Mouse (Mus musculus) forebrain, embryonic 12.5 days (tissue): ENCODE measurements around the gene Zfp319. TPM values are rescaled to one million over a fixed set of nuclear protein-coding genes. Genes with fewer than 3 reads are reported as not detected.
"Not testable (repeated sequence)": the region's sequence is repeated elsewhere in the genome, so short reads cannot be mapped to it uniquely, and the experiment has no call there.

Experiments
- ATAC-seq: fragments of 200-750 bp; cut with Nextera tagmentation; 2 replicates; pipeline ENCODE4 v1.8.0; 2017; ENCODE audit warnings: moderate TSS enrichment; ENCODE audit not compliant: low FRiP score
- H3K27ac ChIP-seq: fragments of 300-500 bp; sonication (generic); 2 replicates; pipeline ENCODE4 v1.5.1; 2016; ENCODE audit warnings: mild to moderate bottlenecking
- H3K27me3 ChIP-seq: fragments of 300-500 bp; sonication (generic); 2 replicates; pipeline ENCODE4 v1.6.1; 2016; ENCODE audit warnings: mild to moderate bottlenecking
- H3K36me3 ChIP-seq: fragments of 300-500 bp; sonication (generic); replicated peaks from 2 replicates; pipeline ENCODE4 v1.6.1; 2016; ENCODE audit warnings: mild to moderate bottlenecking
- H3K4me1 ChIP-seq: fragments of 300-500 bp; sonication (generic); 2 replicates; pipeline ENCODE4 v1.6.1; 2016
- H3K4me2 ChIP-seq: fragments of 300-500 bp; sonication (generic); 2 replicates; pipeline ENCODE4 v1.6.1; 2016; ENCODE audit warnings: mild to moderate bottlenecking, moderate library complexity
- H3K4me3 ChIP-seq: fragments of 300-500 bp; sonication (generic); replicated peaks from 2 replicates; pipeline ENCODE4 v1.5.1; 2016; ENCODE audit warnings: mild to moderate bottlenecking
- H3K9ac ChIP-seq: fragments of 300-500 bp; sonication (generic); 2 replicates; pipeline ENCODE4 v1.6.1; 2016; ENCODE audit warnings: mild to moderate bottlenecking
- H3K9me3 ChIP-seq: fragments of 300-500 bp; sonication (generic); 2 replicates; pipeline ENCODE4 v1.6.1; 2016
- WGBS: fragments of 180-500 bp; shearing (Covaris S2); methylation state at CpG from one replicate; pipeline ENCODE4 v1.1.7; 2016; 5-methylcytosine and 5-hydroxymethylcytosine counted together
- polyA plus RNA-seq: library from polyadenylated mRNA; unstranded; fragments of >200 nt; fragmentation: Nextera tagmentation; extraction: Ambion mirVana; gene quantifications from 2 replicates; pipeline ENCODE4 v1.2.1, GENCODE M21; 2016

Gene Zfp319
- 18.1 and 20.1 TPM in 2 replicates for polyA plus RNA-seq

- Histone ChIP-seq H3K4me1 (peaks cover 20% of the 10 kb centered on the region), H3K27ac (peak within 1 kb of the TSS; percentile 97), H3K9ac (peak within 1 kb of the TSS; percentile 95), H3K9me3 (no peaks in the 10 kb centered on the region), H3K4me2 (peak within 1 kb of the TSS; percentile 87), H3K36me3 (peaks cover 41% of the 10 kb centered on the region), H3K4me3 (peak within 1 kb of the TSS; percentile 81), H3K27me3 (no peaks in the 10 kb centered on the region)
- WGBS: under 1% methylated on average over 67 of the region's 80 CpGs
- peak; percentile 95 for ATAC-seq
Measured at GRCm38 (mm10) chr8:95331720-95332436, at the start of gene Zfp319, which contains the start of gene Usb1. Gene Zfp319, minus strand, starts transcription at chr8:95331950. Gene Usb1, plus strand, starts transcription at chr8:95332284.

- no peak overlapping the region for H3K9ac ChIP-seq
- no peak overlapping the region for H3K27ac ChIP-seq
- no peak for ATAC-seq
- H3K36me3 ChIP-seq: no peaks in the 10 kb centered on the region
- H3K4me2 ChIP-seq: no peak overlapping the region
- no peak overlapping the region for H3K4me3 ChIP-seq
- H3K9me3 ChIP-seq: 0 out of 2 replicates have a peak, but pooled peaks cover 3% of the 10 kb centered on the region
- no peaks in the 10 kb centered on the region for H3K4me1 ChIP-seq
- H3K27me3 ChIP-seq: no peaks in the 10 kb centered on the region
Measured at GRCm38 (mm10) chr8:95380953-95381352, 49.2 kb upstream of the Zfp319 start.

GRCm38 (mm10) chr8:95378928-95379327 lies 47.2 kb upstream of the Zfp319 start:
- H3K9me3 ChIP-seq, H3K9ac ChIP-seq, ATAC-seq, H3K4me1 ChIP-seq, H3K4me3 ChIP-seq, H3K36me3 ChIP-seq, H3K27me3 ChIP-seq, H3K27ac ChIP-seq, H3K4me2 ChIP-seq: not testable (repeated sequence)
- WGBS: 97% methylated on average over 11 of the region's 11 CpGs

GRCm38 (mm10) chr8:95377863-95378291 lies 46.1 kb upstream of the Zfp319 start:
- Histone ChIP-seq H3K4me3 (no peak overlapping the region), H3K9ac (no peak overlapping the region), H3K27ac (no peak overlapping the region), H3K36me3 (peaks cover 9% of the 10 kb centered on the region), H3K4me1 (no peaks in the 10 kb centered on the region), H3K27me3 (no peaks in the 10 kb centered on the region), H3K4me2 (no peak overlapping the region), H3K9me3 (no peaks in the 10 kb centered on the region)
- ATAC-seq: no peak
- 73% methylated on average over 7 of the region's 7 CpGs for WGBS

- Histone ChIP-seq H3K4me1 (no peaks in the 10 kb centered on the region), H3K4me3 (no peak overlapping the region), H3K9me3 (no peaks in the 10 kb centered on the region), H3K9ac (no peak overlapping the region), H3K36me3 (peaks cover 16% of the 10 kb centered on the region), H3K27me3 (no peaks in the 10 kb centered on the region), H3K4me2 (no peak overlapping the region), H3K27ac (no peak overlapping the region)
- no peak for ATAC-seq
- 81% methylated on average over 4 of the region's 4 CpGs for WGBS
Measured at GRCm38 (mm10) chr8:95377101-95377500, 45.4 kb upstream of the Zfp319 start.

GRCm38 (mm10) chr8:95376309-95376999 lies 44.7 kb upstream of the Zfp319 start:
- Histone ChIP-seq H3K4me3 (no peak overlapping the region), H3K27me3 (no peaks in the 10 kb centered on the region), H3K4me1 (no peaks in the 10 kb centered on the region), H3K9me3 (no peaks in the 10 kb centered on the region), H3K27ac (no peak overlapping the region), H3K9ac (no peak overlapping the region), H3K36me3 (peaks cover 23% of the 10 kb centered on the region), H3K4me2 (no peak overlapping the region)
- 87% methylated on average over 12 of the region's 12 CpGs for WGBS
- no peak for ATAC-seq

GRCm38 (mm10) chr8:95375374-95375930 lies 43.7 kb upstream of the Zfp319 start:
- Histone ChIP-seq H3K36me3 (peaks cover 32% of the 10 kb centered on the region), H3K27me3 (no peaks in the 10 kb centered on the region), H3K9ac (no peak overlapping the region), H3K4me1 (no peaks in the 10 kb centered on the region), H3K4me3 (no peak overlapping the region), H3K9me3 (no peaks in the 10 kb centered on the region), H3K27ac (no peak overlapping the region), H3K4me2 (no peak overlapping the region)
- WGBS: 84% methylated on average over 7 of the region's 7 CpGs
- no peak for ATAC-seq

- H3K4me2 ChIP-seq: no peak overlapping the region
Measured at GRCm38 (mm10) chr8:95374429-95374828, 42.7 kb upstream of the Zfp319 start.

GRCm38 (mm10) chr8:95373389-95374002 lies 41.7 kb upstream of the Zfp319 start:
- H3K27me3 ChIP-seq: no peaks in the 10 kb centered on the region
- H3K9ac ChIP-seq: no peak overlapping the region
- no peak overlapping the region for H3K4me3 ChIP-seq
- peaks cover 51% of the 10 kb centered on the region for H3K36me3 ChIP-seq
- WGBS: 85% methylated on average over 12 of the region's 12 CpGs
- no peaks in the 10 kb centered on the region for H3K9me3 ChIP-seq
- no peak overlapping the region for H3K27ac ChIP-seq
- no peak for ATAC-seq
- H3K4me1 ChIP-seq: no peaks in the 10 kb centered on the region; the same call in 1 of the 2 replicates
- no peak overlapping the region for H3K4me2 ChIP-seq

More at GRCm38 (mm10) chr8:95374429-95374828, 42.7 kb upstream of the Zfp319 start:
- H3K9ac ChIP-seq: no peak overlapping the region
- H3K9me3 ChIP-seq: no peaks in the 10 kb centered on the region
- no peak overlapping the region for H3K4me3 ChIP-seq
- H3K36me3 ChIP-seq: peaks cover 42% of the 10 kb centered on the region
- no peaks in the 10 kb centered on the region for H3K27me3 ChIP-seq
- 86% methylated on average over 3 of the region's 3 CpGs for WGBS
- H3K27ac ChIP-seq: no peak overlapping the region
- no peak for ATAC-seq
- no peaks in the 10 kb centered on the region; the same call in 1 of the 2 replicates for H3K4me1 ChIP-seq

GRCm38 (mm10) chr8:95369581-95370326 lies 38.0 kb upstream of the Zfp319 start:
- Histone ChIP-seq H3K27me3 (no peaks in the 10 kb centered on the region), H3K4me3 (no peak overlapping the region), H3K27ac (no peak overlapping the region), H3K36me3 (peaks cover 67% of the 10 kb centered on the region), H3K4me2 (no peak overlapping the region), H3K9ac (no peak overlapping the region), H3K9me3 (no peaks in the 10 kb centered on the region), H3K4me1 (no peaks in the 10 kb centered on the region; the same call in 1 of the 2 replicates)
- ATAC-seq: no peak
- WGBS: 55% methylated on average over 20 of the region's 20 CpGs

- Histone ChIP-seq H3K27ac (no peak overlapping the region), H3K9ac (no peak overlapping the region), H3K4me3 (no peak overlapping the region), H3K9me3 (no peaks in the 10 kb centered on the region; the same call in 1 of the 2 replicates), H3K27me3 (no peaks in the 10 kb centered on the region), H3K4me1 (peaks cover 26% of the 10 kb centered on the region), H3K4me2 (no peak overlapping the region), H3K36me3 (peaks cover 18% of the 10 kb centered on the region)
- WGBS: 97% methylated on average over 2 of the region's 2 CpGs
- ATAC-seq: no peak
Measured at GRCm38 (mm10) chr8:95363849-95364248, 32.1 kb upstream of the Zfp319 start.
